Mouse (Mus musculus) liver, adult 2 months (tissue): Measurements from ENCODE around the gene Nf1.

Experiments used
- CTCF ChIP-seq: fragments of 200-500 bp; IDR thresholded peaks from 2 replicates; pipeline ENCODE4 v1.5.1; 2011; ENCODE audit warnings: low read depth, low read length, control low read depth
- POLR2A ChIP-seq: fragments of 200-500 bp; IDR thresholded peaks from 2 replicates; pipeline ENCODE4 v1.6.1; 2011; ENCODE audit warnings: low read length, control low read depth; ENCODE audit not compliant: insufficient read depth; ENCODE audit errors: extremely low read depth

DNA sequence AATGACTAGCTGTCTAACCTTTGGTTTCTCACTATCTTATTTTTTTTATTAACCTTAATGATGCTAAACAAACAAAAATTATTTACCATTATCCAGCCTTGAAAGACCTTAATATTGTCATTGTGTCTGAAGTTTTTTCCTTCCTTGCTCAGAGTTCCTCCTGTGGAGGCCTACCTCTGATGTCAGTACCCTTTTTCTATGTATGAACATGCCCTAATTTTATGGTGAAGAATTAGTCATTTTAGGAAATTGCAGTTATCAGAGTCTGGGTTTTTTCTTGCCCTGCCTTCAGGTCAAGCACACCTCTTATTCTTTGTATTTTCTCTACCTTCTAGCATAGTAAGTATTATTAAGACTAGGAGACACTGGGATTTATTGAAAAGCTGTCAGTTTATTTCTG is 145.2 kb downstream of the Nf1 start:
- TF ChIP-seq POLR2A (no peak), CTCF (no peak)
